Mouse (Mus musculus) lung, postnatal 4 days (tissue): ENCODE measurements at regions not wholly inside any gene's neighbourhood (a gene's known extent, or its start where the extent isn't known, plus 50 kb on each side); places are given as distances from the start of the nearest gene placed in this dataset.
A peak's percentile ranks its signal among the peaks of the same experiment; 100 is the strongest.

Experiments
- DNase-seq, 2 experiments: peaks; one replicate each; pipeline ENCODE4 v3.0.0; 2021

GRCm38 (mm10) chr8:97052436-97052835 is 1164.1 kb upstream of the Got2 start:
- no peak for DNase-seq

GRCm38 (mm10) chr8:97039778-97040177 is 1151.4 kb upstream of the Got2 start:
- peak in 1 of 2 experiments; percentile 34 for DNase-seq

- DNase-seq: no peak
These were observed 1150.5 kb upstream of the Got2 start for GRCm38 (mm10) chr8:97038854-97039253.

GRCm38 (mm10) chr8:97032188-97032587 is 1143.8 kb upstream of the Got2 start:
- DNase-seq: no peak

GRCm38 (mm10) chr8:97015571-97015970 is 1127.2 kb upstream of the Got2 start:
- DNase-seq: no peak

- peak in 1 of 2 experiments; percentile 18 for DNase-seq
These were observed 1115.8 kb upstream of the Got2 start for GRCm38 (mm10) chr8:97004131-97004530.

- no peak for DNase-seq
These were observed 1094.8 kb upstream of the Got2 start for GRCm38 (mm10) chr8:96983103-96983502.
